Mouse (Mus musculus): ENCODE measurements around the gene Ccl21a.
"Not testable (repeated sequence)": the region's sequence is repeated elsewhere in the genome, so short reads cannot be mapped to it uniquely, and the experiment has no call there.

Ccl21a gene

GRCm38 (mm10) chr4:42773893-42774292, at the start of gene Ccl21a:
TSS of gene Ccl21a (minus strand) at chr4:42773993.
- not testable (repeated sequence) for DNase-seq (ENCODE audit: low spot score in 2 of 2)

DNA sequence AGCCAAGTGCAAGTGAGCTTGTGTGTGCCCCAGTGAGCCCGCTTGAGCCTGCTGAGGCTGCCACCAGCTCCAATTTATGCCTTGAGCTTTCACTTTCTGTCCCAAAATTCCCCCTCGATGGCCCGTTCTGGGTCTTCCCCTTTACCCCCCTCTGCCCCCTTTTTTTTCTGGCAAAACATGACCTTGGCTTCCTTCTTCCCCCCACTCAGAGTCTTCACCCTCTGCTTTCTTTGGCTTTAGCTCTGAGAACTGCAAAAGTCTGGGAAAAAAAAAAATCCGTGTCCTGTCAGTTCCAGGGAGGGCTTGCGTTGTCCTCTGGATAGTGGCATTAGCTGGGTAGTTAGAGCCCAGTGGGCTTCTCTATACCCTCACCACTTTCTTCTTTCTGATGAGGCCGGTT, 17.3 kb downstream of the Ccl21a start, which contains the start of gene Ccl19:
Gene Ccl19 (minus strand): TSS at position 101 of the 400 bp plus-strand sequence.
- DNase-seq (ENCODE audit: low spot score in 2 of 2): not testable (repeated sequence)

GRCm38 (mm10) chr4:42735245-42735644, 38.5 kb downstream of the Ccl21a start, which contains the start of gene 4930578G10Rik:
TSS of gene 4930578G10Rik (plus strand) at chr4:42735545.
- not testable (repeated sequence) for DNase-seq (ENCODE audit: low spot score in 2 of 2)
